Mouse (Mus musculus): ENCODE results near the gene Alg2. TPM values are rescaled to one million over a fixed set of nuclear protein-coding genes. Genes with fewer than 3 reads are reported as not detected.

Gene Alg2
- polyA plus RNA-seq, 1 experiment from 2014 or later: 428 TPM

DNA sequence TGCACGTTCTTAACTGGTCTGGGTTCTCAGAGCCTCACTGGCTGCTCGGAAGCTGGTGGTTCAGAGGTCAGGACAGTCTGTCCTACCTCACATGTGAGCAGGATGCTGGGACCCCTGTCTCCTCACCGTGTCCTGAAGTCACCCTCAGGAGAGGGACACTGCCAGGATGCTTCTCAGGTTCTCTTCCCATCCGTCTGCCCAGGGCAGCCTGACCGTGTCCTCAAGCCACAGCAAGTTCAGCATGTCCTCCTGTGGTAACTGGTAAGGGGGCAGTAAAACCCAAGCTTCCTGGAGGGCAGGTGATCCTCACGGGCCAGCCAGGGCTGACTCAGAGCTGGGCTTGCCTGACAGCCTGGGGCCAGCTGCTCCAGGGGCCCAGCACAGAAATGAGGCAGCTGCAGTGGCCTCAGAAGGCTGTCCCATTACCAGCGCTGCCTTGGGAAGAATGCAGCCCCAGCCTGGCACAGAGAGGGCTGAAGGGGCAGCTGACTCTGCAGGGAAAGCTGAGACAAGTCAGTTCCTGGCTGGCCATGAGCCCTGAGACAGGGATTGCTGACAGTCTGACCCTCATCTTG is 23.8 kb upstream of the Alg2 start:
- Histone ChIP-seq H3K9me3 (ENCODE audit: control insufficient read depth, low read length) (no peaks in the 10 kb centered on the region), H3K4me3 (ENCODE audit: low read depth, low read length) (no peak overlapping the region), H3K4me1 (ENCODE audit: control insufficient read depth, insufficient read depth, low read length) (no peaks in the 10 kb centered on the region), H3K36me3 (ENCODE audit: control insufficient read depth, insufficient read depth, low read length) (no peaks in the 10 kb centered on the region), H3K9ac (replicated peaks; ENCODE audit: low read depth, low read length) (no peak overlapping the region), H3K27ac (ENCODE audit: low read depth, low read length) (no peak overlapping the region), H3K4me2 (ENCODE audit: low read depth, low read length) (no peak overlapping the region), H3K27me3 (ENCODE audit: control insufficient read depth, insufficient read depth, low read length) (no peaks in the 10 kb centered on the region)
- ATAC-seq (ENCODE audit: low read depth): no peak
- 67% methylated on average over 7 of the region's 7 CpGs for WGBS

DNA sequence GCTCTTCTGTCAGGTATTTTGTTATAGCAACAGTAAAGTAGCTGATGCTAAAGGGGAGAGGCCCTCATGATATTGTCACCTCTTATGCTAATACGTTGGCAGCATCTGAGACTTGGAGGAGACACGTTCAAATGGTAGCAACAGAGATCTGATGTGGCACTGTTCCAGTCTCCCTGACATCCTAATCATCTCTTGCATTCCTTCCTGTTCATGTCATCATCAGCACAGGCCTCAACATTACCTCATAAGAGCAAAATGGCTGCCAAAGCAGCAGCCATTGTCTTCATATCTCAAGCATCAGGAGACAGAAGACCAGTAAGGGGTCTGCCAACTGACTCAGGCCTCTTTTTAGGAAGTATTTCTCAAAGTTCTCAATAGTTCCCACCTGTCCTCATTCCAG is 20.6 kb upstream of the Alg2 start:
- Histone ChIP-seq H3K27ac (ENCODE audit: low read depth, low read length) (no peak overlapping the region), H3K36me3 (ENCODE audit: control insufficient read depth, insufficient read depth, low read length) (no peaks in the 10 kb centered on the region), H3K4me3 (ENCODE audit: low read depth, low read length) (no peak overlapping the region), H3K27me3 (ENCODE audit: control insufficient read depth, insufficient read depth, low read length) (no peaks in the 10 kb centered on the region), H3K9me3 (ENCODE audit: control insufficient read depth, low read length) (no peaks in the 10 kb centered on the region), H3K4me2 (ENCODE audit: low read depth, low read length) (no peak overlapping the region), H3K9ac (replicated peaks; ENCODE audit: low read depth, low read length) (no peak overlapping the region), H3K4me1 (ENCODE audit: control insufficient read depth, insufficient read depth, low read length) (peaks cover 8% of the 10 kb centered on the region; the same call in 1 of the 2 replicates)
- no peak for ATAC-seq (ENCODE audit: low read depth)
- 79% methylated on average over 2 of the region's 2 CpGs for WGBS

DNA sequence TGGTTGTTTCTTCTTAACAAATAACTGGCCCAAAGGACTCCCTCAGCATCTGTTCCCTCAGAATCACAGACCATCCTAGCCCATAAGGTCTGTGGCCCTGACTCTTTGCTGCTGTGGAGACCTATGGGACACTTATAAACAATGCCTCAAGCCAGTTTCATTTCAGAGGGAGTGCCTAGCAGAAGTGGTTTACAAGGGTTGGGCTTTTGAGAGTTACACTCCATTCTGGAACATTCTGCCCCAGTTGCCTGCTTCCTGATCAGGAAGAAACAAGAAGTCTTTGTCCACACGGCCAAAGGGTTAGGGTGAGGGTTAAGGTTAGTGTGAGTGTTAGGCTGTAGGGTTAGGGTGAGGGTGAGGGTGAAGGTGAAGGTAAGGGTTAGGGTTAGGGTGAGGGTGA is 20.0 kb upstream of the Alg2 start:
- H3K36me3 ChIP-seq (ENCODE audit: control insufficient read depth, insufficient read depth, low read length): no peaks in the 10 kb centered on the region
- no peak overlapping the region for H3K9ac ChIP-seq (replicated peaks; ENCODE audit: low read depth, low read length)
- no peak overlapping the region for H3K4me2 ChIP-seq (ENCODE audit: low read depth, low read length)
- H3K9me3 ChIP-seq (ENCODE audit: control insufficient read depth, low read length): no peaks in the 10 kb centered on the region
- peaks cover 8% of the 10 kb centered on the region; the same call in 1 of the 2 replicates for H3K4me1 ChIP-seq (ENCODE audit: control insufficient read depth, insufficient read depth, low read length)
- WGBS: 61% methylated on average over 1 of the region's 1 CpGs
- ATAC-seq (ENCODE audit: low read depth): no peak
- no peak overlapping the region for H3K4me3 ChIP-seq (ENCODE audit: low read depth, low read length)
- H3K27ac ChIP-seq (ENCODE audit: low read depth, low read length): no peak overlapping the region
- no peaks in the 10 kb centered on the region for H3K27me3 ChIP-seq (ENCODE audit: control insufficient read depth, insufficient read depth, low read length)

DNA sequence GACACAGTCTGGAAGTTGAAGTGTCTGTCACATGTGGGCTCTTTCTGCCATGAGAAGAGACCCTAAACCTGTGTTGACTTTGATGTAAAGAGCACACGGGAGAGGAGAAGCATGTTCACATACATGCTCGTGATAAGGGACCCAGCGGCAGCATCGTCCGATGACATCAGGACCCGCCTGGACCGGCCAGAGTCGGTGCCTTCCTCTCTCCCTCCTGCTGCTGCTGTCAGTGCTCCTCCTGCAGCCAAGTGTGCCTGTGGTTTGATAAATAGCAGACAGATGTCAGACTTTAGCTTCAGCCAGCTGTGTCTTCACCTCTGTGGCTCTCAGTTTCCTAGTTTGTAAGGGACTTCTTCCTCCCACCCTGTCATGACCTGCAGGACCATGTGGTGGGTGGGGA is 19.3 kb upstream of the Alg2 start:
- Histone ChIP-seq H3K4me3 (ENCODE audit: low read depth, low read length) (no peak overlapping the region), H3K27me3 (ENCODE audit: control insufficient read depth, insufficient read depth, low read length) (no peaks in the 10 kb centered on the region)

DNA sequence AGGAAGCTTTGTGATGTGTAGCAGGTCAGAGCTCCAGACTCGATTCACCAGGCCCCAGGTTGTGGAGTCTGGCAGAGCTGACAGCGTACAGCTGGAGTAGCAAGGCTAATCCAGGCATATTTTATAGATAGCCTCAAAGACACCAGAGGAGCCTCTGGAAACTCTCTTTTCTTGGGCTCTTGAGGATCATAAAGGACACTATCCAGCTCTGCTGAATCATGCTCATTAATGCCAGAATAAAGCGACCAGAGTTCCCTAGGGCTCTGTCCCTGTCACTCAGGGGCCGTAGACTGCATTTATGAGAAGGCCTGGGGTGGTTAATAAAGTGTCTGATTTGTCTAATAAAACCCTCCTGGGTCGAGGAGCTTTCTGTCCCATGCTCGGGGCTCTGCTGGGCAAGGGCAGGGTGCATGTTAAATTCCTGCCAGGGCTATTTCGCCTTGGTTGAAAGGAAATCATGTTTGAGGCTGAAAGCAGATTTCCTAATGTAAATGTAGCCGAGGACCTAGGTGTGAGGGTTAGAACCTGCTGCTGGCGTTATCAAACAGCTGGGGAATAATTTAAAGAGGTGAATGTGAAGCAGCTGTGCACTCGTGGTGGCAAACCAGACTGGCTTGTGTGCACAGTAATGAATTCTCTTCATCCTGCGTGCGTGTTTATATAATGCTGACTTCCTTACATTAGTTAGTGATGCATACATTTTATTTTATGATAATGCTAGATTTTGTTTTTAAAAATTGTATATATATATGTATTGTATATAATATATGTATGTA is 18.4 kb upstream of the Alg2 start:
- no peaks in the 10 kb centered on the region for H3K9me3 ChIP-seq (ENCODE audit: control insufficient read depth, low read length)
- H3K4me3 ChIP-seq (ENCODE audit: low read depth, low read length): no peak overlapping the region
- H3K36me3 ChIP-seq (ENCODE audit: control insufficient read depth, insufficient read depth, low read length): no peaks in the 10 kb centered on the region
- 0 out of 2 replicates have a peak overlapping the region, but pooled peaks have one; percentile 35 for H3K27ac ChIP-seq (ENCODE audit: low read depth, low read length)
- WGBS: 23% methylated on average over 12 of the region's 12 CpGs
- no peak overlapping the region for H3K4me2 ChIP-seq (ENCODE audit: low read depth, low read length)
- H3K27me3 ChIP-seq (ENCODE audit: control insufficient read depth, insufficient read depth, low read length): no peaks in the 10 kb centered on the region
- peaks cover 8% of the 10 kb centered on the region; the same call in 1 of the 2 replicates for H3K4me1 ChIP-seq (ENCODE audit: control insufficient read depth, insufficient read depth, low read length)
- no peak overlapping the region for H3K9ac ChIP-seq (replicated peaks; ENCODE audit: low read depth, low read length)
- ATAC-seq (ENCODE audit: low read depth): peak; percentile 69

More for the DNA sequence above, 19.3 kb upstream of the Alg2 start:
- H3K9ac ChIP-seq (replicated peaks; ENCODE audit: low read depth, low read length): no peak overlapping the region
- H3K27ac ChIP-seq (ENCODE audit: low read depth, low read length): no peak overlapping the region
- H3K4me1 ChIP-seq (ENCODE audit: control insufficient read depth, insufficient read depth, low read length): peaks cover 8% of the 10 kb centered on the region; the same call in 1 of the 2 replicates
- 74% methylated on average over 8 of the region's 8 CpGs for WGBS
- H3K9me3 ChIP-seq (ENCODE audit: control insufficient read depth, low read length): no peaks in the 10 kb centered on the region
- no peaks in the 10 kb centered on the region for H3K36me3 ChIP-seq (ENCODE audit: control insufficient read depth, insufficient read depth, low read length)
- H3K4me2 ChIP-seq (ENCODE audit: low read depth, low read length): no peak overlapping the region
- no peak for ATAC-seq (ENCODE audit: low read depth)

DNA sequence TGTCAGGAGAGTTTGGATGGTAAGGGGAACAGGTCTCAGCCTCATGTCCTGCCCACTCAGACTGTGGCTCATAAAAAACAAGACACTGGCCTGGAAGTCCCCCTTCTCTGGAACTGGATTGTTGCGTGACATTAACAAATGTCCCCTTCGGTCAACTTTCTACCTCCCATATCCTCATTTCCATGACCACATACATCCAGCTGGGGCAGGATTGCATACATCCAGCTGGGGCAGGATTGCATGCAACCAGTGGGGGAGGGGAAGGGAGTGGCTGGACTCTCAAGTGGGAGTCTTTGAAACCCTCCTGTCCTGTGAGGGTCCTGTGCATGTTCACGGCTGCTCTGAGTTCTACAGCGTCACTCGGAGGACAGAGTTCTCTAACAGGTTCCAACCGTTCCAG is 17.1 kb upstream of the Alg2 start:
- H3K9me3 ChIP-seq (ENCODE audit: control insufficient read depth, low read length): no peaks in the 10 kb centered on the region
- H3K4me3 ChIP-seq (ENCODE audit: low read depth, low read length): no peak overlapping the region
- no peaks in the 10 kb centered on the region for H3K36me3 ChIP-seq (ENCODE audit: control insufficient read depth, insufficient read depth, low read length)
- ATAC-seq (ENCODE audit: low read depth): no peak
- peaks cover 8% of the 10 kb centered on the region; the same call in 1 of the 2 replicates for H3K4me1 ChIP-seq (ENCODE audit: control insufficient read depth, insufficient read depth, low read length)
- no peak overlapping the region for H3K4me2 ChIP-seq (ENCODE audit: low read depth, low read length)
- no peak overlapping the region for H3K9ac ChIP-seq (replicated peaks; ENCODE audit: low read depth, low read length)
- WGBS: 77% methylated on average over 6 of the region's 6 CpGs
- no peaks in the 10 kb centered on the region for H3K27me3 ChIP-seq (ENCODE audit: control insufficient read depth, insufficient read depth, low read length)
- H3K27ac ChIP-seq (ENCODE audit: low read depth, low read length): no peak overlapping the region

DNA sequence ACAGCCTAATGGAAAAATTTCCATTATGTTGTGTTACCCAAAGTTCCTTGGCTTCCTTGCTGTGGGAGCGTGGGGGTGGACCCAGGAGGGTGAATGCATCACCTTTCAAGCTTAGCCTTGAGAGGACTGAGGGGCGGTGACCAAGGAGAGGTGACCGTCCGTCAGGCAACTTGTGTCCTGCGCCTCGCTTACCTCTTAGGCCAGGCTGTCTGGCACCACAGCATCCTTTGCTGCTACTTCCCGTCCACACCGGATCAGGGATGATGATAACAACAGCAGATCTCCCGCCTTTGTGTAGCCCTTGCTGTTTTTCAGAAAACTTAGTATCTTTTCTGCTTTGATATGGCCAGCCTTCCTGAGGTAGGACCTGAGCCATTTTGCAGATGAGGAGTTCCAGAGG is 6.4 kb upstream of the Alg2 start:
- Histone ChIP-seq H3K4me2 (ENCODE audit: low read depth, low read length) (no peak overlapping the region), H3K9me3 (ENCODE audit: control insufficient read depth, low read length) (no peaks in the 10 kb centered on the region), H3K4me1 (ENCODE audit: control insufficient read depth, insufficient read depth, low read length) (peaks cover 4% of the 10 kb centered on the region), H3K27ac (ENCODE audit: low read depth, low read length) (no peak overlapping the region), H3K4me3 (ENCODE audit: low read depth, low read length) (no peak overlapping the region), H3K27me3 (ENCODE audit: control insufficient read depth, insufficient read depth, low read length) (no peaks in the 10 kb centered on the region), H3K36me3 (ENCODE audit: control insufficient read depth, insufficient read depth, low read length) (peaks cover 36% of the 10 kb centered on the region), H3K9ac (replicated peaks; ENCODE audit: low read depth, low read length) (no peak overlapping the region)
- WGBS: 97% methylated on average over 9 of the region's 9 CpGs
- no peak for ATAC-seq (ENCODE audit: low read depth)

DNA sequence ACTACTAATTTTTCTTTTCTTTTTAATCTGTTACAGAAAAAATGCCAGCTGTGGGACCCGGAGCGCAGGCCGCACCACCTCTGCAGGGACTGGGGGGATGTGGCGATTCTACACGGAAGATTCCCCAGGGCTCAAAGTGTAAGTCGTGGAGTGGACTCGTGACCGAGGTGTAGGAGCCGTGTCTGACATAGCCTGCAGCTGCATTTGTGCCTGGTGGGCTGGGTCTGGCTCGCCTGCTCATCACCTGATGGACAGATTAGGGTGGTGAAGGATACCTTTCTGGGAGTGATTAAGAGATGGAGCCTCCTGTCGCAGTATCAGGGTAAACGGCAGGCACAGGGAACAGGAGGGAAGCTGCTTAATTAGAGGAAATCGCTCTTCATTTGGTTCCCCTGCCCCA is 6.0 kb upstream of the Alg2 start:
- Histone ChIP-seq H3K27me3 (ENCODE audit: control insufficient read depth, insufficient read depth, low read length) (no peaks in the 10 kb centered on the region), H3K9ac (replicated peaks; ENCODE audit: low read depth, low read length) (no peak overlapping the region), H3K4me2 (ENCODE audit: low read depth, low read length) (no peak overlapping the region), H3K36me3 (ENCODE audit: control insufficient read depth, insufficient read depth, low read length) (peaks cover 36% of the 10 kb centered on the region), H3K4me3 (ENCODE audit: low read depth, low read length) (no peak overlapping the region), H3K4me1 (ENCODE audit: control insufficient read depth, insufficient read depth, low read length) (peaks cover 8% of the 10 kb centered on the region), H3K9me3 (ENCODE audit: control insufficient read depth, low read length) (no peaks in the 10 kb centered on the region), H3K27ac (ENCODE audit: low read depth, low read length) (no peak overlapping the region)
- ATAC-seq (ENCODE audit: low read depth): no peak
- 95% methylated on average over 13 of the region's 13 CpGs for WGBS

DNA sequence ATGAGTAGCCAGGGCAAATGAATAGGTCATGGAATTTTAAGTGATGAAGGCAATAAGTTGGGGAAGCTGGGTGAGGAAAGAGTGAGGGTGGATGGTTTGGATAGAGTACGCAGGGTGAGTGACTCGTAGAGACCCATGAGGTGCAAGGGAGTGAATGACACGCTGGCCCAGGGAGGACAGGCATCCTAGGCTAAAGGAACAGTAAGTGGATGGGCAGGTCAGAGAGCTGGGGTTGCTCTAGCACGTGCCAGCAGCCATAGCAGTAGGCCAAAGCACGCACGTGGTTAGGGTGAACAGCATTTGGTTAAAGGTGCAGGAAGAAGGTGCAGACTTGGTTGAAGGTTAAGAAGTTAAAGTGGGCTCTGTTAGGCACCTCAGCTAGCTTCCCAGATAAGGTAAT is 3.4 kb upstream of the Alg2 start:
- 93% methylated on average over 6 of the region's 6 CpGs for WGBS
- Histone ChIP-seq H3K36me3 (ENCODE audit: control insufficient read depth, insufficient read depth, low read length) (peaks cover 32% of the 10 kb centered on the region), H3K4me1 (ENCODE audit: control insufficient read depth, insufficient read depth, low read length) (peaks cover 18% of the 10 kb centered on the region), H3K27me3 (ENCODE audit: control insufficient read depth, insufficient read depth, low read length) (no peaks in the 10 kb centered on the region), H3K9ac (replicated peaks; ENCODE audit: low read depth, low read length) (no peak overlapping the region), H3K4me2 (ENCODE audit: low read depth, low read length) (no peak overlapping the region), H3K27ac (ENCODE audit: low read depth, low read length) (no peak overlapping the region), H3K4me3 (ENCODE audit: low read depth, low read length) (no peak overlapping the region), H3K9me3 (ENCODE audit: control insufficient read depth, low read length) (no peaks in the 10 kb centered on the region)
- no peak for ATAC-seq (ENCODE audit: low read depth)
